Mouse (Mus musculus): ENCODE data around the gene Csnk1g2. TPM values are rescaled to one million over a fixed set of nuclear protein-coding genes. Genes with fewer than 3 reads are reported as not detected.
A peak's percentile ranks its signal among the peaks of the same experiment; 100 is the strongest.

The Csnk1g2 gene
- total RNA-seq, 2 experiments from 2014 or later, result 169 to 173 TPM

DNA sequence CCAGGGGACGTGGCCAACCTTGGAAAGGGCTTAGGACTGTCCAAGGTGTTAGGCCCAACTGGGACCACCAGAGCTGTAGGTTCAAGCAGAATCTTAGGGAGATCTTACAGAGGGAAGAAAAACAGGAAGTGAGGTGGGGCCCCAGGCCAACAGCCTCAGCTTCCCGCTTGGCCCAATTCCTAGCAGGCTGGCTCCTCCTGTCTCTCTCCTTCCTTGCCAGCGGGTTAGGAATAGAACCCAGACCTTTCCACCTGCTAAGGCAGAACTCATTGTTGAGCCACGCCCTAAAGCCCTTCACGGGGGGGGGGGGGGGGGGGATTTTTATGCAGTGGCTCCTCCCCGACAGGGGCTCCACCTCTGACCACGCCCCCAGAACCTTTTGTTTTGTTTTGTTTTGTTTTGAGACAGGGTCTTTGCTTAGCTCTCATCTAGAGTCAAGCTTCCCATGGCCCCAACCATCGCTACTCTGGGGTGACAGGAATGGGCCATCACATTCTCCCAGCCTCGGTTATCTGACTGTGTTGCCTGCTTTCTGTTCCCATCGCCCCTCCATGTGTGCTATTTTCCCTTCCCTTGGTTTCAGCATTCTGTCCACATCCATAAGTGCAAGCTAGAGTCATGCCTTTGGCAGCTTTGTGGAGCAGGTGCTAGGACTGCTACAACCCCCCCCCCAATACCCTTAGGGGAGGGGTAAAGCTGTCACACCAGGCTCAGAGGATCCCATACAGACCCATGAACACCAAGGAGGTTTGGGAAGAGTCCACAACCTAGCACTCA is 56.2 kb downstream of the Csnk1g2 start:
- no peak for DNase-seq (ENCODE audit: low spot score in 2 of 2)

DNA sequence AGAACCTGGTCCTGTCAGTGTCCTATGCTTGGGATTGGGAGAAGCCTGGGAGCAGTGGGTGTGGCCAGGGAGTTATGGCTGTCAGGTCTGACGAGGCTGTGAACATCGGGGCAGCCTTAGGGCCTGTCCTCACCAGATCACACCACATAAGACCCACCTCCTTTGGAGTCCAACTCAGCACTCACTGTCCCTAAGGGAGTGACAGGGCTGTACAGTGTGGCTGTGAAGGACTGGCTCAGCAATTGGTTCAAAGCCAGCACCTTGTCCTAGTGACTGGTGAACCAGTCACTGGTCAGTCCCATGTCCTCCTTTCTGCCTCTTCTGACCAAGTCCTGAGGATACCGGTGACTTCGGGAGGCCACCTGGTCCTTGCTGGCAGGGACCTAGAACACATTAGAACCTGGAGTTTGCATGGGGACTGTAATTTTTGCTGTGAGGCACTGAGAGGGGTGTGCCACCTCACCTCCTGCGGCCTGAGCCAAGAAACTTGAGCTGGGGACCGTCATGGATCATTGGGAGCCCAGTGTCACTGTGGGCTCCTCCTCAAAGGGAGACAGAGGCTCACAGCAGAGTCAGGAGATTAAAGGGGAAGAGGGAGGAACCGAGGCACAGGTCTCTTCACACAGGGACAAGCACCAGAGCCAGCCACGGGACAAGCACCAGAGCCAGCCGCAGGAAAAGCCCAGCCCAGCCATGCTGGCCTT is 57.1 kb downstream of the Csnk1g2 start:
- DNase-seq (ENCODE audit: low spot score in 2 of 2), result no peak

DNA sequence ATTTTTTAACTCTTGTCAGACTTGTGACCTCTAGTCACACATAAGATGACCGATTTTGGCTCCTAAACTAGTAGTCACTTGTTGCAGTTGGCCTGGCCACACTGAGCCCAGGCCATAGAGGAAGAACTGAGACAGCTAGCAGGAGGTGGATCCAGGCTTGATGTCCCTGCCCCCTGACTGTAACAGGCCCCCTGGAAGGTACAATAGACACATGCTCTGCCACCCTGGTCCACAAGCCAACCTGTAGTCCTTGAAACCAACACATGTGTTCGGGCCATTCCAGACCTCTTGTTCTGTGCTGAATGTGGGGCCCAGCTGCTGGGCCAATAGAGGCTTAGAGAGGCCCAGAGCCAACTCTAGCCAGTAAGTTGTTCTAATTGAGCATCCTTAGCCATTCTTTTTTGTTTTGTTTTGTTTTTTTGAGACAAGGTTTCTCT is 57.6 kb downstream of the Csnk1g2 start:
- no peak for DNase-seq (ENCODE audit: low spot score in 2 of 2)

DNA sequence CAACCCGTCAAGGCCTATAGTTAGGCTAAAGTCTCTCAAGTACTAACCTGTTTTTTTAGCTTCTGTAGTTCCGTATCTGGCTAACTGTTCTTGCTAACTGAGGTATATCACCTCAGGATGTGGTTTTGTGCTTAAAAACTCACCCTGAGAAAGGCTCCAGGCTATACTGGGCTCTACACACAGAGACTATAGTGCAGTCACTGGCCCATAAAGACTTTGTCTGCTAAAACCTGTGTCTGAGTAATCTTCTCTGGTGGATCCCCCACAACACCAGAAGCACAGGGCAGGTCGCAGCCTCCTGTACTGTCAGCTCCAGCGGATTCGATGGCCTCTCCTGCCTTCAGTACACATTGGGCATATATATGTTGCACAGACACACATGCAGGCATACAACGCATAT is 59.4 kb downstream of the Csnk1g2 start:
- DNase-seq (ENCODE audit: low spot score in 2 of 2), result no peak

DNA sequence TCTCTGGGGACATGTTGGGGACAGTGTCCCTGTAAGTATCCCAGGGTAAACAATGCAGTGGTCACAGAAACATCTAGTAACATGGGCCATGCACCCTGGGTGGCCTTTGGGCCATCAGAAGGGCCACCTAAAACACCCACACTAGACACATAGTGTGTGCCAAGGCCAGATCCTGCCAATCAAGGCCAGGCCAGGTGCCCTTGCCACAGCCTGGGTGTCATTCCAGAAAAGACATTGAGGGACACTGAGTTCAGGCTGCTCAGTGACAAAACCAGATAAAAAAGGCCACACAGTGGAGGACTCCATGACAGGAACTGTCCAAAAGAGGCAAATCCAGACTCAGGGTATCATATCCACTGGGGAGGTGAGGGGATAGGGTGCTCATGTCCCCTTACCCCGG is 61.0 kb downstream of the Csnk1g2 start:
- DNase-seq (ENCODE audit: low spot score in 2 of 2), result no peak

DNA sequence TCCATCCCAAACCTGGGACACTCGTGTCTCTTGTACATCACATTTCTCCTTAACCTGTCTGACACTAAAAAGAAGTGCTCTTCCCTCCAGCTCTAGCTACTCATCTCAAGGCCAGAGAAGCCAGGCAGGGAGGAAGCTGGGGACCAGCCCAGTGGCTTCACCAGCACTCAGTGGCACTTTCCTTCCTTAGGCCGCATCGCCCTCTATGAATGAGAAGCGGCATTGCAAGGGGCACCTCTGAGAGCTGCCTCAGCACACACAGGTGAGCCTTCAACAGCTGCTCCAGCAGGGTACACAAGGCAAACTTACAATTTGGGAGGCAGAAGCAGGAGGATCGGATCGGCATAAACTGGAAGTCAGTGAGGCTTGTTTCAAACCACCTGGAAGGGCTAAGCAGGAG is 61.6 kb downstream of the Csnk1g2 start:
- peak in 1 of 2 experiments; percentile 62 for DNase-seq (ENCODE audit: low spot score in 2 of 2)

DNA sequence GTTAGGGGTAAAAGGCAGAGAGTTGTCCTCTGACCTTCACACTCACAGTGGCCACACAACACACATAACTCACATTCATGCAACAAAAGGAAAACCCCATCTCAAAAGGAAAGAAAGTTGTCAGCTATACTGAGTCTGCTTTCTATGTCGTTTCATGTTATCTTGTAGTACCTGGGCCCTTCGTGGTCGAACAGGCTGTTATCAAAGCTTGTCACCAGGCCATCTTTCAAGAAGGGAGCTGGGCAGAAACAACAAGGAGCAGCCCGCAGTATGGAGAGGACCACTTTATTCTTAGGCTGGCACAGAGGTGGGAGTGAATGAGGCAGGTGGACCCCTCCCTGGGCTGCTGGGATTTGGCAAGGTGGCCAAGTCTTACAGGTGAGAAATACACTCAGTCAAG is 62.3 kb downstream of the Csnk1g2 start:
- DNase-seq (ENCODE audit: low spot score in 2 of 2), result no peak

DNA sequence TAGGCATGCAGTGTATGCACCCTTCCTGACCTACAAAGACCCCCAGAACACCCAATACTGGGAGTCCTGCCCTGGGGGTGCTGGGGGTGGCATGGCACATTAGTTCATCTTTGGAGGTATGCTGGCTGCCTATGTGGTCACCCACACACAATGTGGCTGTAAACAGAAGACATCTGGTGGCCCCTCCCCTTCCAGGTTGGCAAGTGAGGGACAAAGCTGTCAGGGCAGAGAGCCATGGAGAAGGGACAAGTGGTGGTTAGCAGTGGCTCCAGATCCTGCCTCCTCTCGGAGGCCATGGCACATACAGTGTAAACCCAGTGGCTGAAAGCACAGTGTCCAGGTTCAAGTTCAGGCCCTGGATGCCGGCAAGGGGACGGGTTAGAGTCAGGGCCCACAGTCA is 64.0 kb downstream of the Csnk1g2 start:
- DNase-seq (ENCODE audit: low spot score in 2 of 2), result no peak

DNA sequence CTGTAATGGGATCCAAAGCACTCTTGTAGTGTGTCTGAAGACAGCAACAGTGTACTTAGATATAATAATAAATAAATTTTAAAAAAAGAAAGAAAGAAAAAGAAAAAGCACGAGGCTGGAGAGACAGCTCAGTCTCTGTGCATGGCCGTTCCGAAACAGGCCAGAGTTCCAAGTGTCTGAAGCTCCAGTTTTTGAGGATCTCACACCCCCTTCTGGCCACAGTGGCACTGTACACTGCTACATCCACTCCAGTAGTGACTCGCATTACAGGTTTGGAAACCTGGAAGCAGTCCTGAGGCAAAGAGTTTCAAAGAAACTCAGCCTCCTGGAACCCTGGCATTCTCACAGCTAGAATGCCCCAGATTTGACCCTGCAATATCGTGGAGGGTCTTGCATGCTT is 65.2 kb downstream of the Csnk1g2 start:
- DNase-seq (ENCODE audit: low spot score in 2 of 2), result peak in 1 of 2 experiments; percentile 62

Small RNA genes lying within 50 kb of the gene (microRNA-seq; reads per million reads assigned to microRNA genes)
- not detected for gene Mir6912

Other genes starting within 250 kb of the Csnk1g2 start
- 10 to 100 TPM; 25.4 to 26.7 TPM for gene Mex3d, start 235.2 kb upstream of the Csnk1g2 start, total RNA-seq (2021)
- gene Mbd3, start 223.3 kb upstream of the Csnk1g2 start, total RNA-seq (2021), result 100 to 1,000 TPM; 142 to 147 TPM
- gene Uqcr11, start 216.0 kb upstream of the Csnk1g2 start, total RNA-seq (2021), result 100 to 1,000 TPM; 535 to 613 TPM
- 100 to 1,000 TPM; 112 to 116 TPM for gene Tcf3, start 189.2 kb upstream of the Csnk1g2 start, total RNA-seq (2021)
- gene Onecut3, start 128.0 kb upstream of the Csnk1g2 start, total RNA-seq (2021), result not detected
- gene Atp8b3, start 83.7 kb upstream of the Csnk1g2 start, total RNA-seq (2021), result under 1 TPM; 0.50 to 0.82 TPM
- gene Rexo1, start 61.3 kb upstream of the Csnk1g2 start, total RNA-seq (2021), result 10 to 100 TPM; 71.7 to 78.9 TPM
- 10 to 100 TPM; 14.2 to 16.5 TPM for gene Klf16, start 45.5 kb upstream of the Csnk1g2 start, total RNA-seq (2021)
- gene Abhd17a, start 32.5 kb upstream of the Csnk1g2 start, total RNA-seq (2021), result 100 to 1,000 TPM; 106 to 112 TPM
- 10 to 100 TPM; 49.5 to 51.8 TPM for gene Scamp4, start 20.0 kb upstream of the Csnk1g2 start, total RNA-seq (2021)
- gene Adat3, start 20.0 kb upstream of the Csnk1g2 start, total RNA-seq (2021), result 1 to 10 TPM; 4.0 to 4.9 TPM
- 1 to 10 TPM; 3.0 to 3.4 TPM for gene Gm49322, start 16.8 kb upstream of the Csnk1g2 start, total RNA-seq (2021)
- 10 to 100 TPM; 72.0 to 76.3 TPM for gene Btbd2, start 34.2 kb downstream of the Csnk1g2 start, total RNA-seq (2021)
- gene Mknk2, start 55.3 kb downstream of the Csnk1g2 start, total RNA-seq (2021), result 100 to 1,000 TPM; 126 to 134 TPM
- gene Mob3a, start 79.1 kb downstream of the Csnk1g2 start, total RNA-seq (2021), result 10 to 100 TPM; 16.5 to 16.6 TPM
- gene Izumo4, start 79.3 kb downstream of the Csnk1g2 start, total RNA-seq (2021), result 10 to 100 TPM; 18.3 to 24.9 TPM
- 100 to 1,000 TPM in 1 of 2 experiments, 10 to 100 TPM in 1; 98.9 to 114 TPM for gene Ap3d1, start 119.4 kb downstream of the Csnk1g2 start, total RNA-seq (2021)
- gene Dot1l, start 132.4 kb downstream of the Csnk1g2 start, total RNA-seq (2021), result 10 to 100 TPM; 81.2 to 83.2 TPM
- 10 to 100 TPM; 79.5 to 79.9 TPM for gene Sf3a2, start 175.4 kb downstream of the Csnk1g2 start, total RNA-seq (2021)
- gene Plekhj1, start 175.8 kb downstream of the Csnk1g2 start, total RNA-seq (2021), result 100 to 1,000 TPM in 1 of 2 experiments, 10 to 100 TPM in 1; 93.7 to 105 TPM
- 1 to 10 TPM in 1 of 2 experiments, under 1 TPM in 1; 0.79 to 1.1 TPM for gene Amh, start 182.4 kb downstream of the Csnk1g2 start, total RNA-seq (2021)
- gene Jsrp1, start 190.7 kb downstream of the Csnk1g2 start, total RNA-seq (2021), result 10 to 100 TPM; 12.7 to 18.4 TPM
- gene Oaz1, start 203.8 kb downstream of the Csnk1g2 start, total RNA-seq (2021), result 100 to 1,000 TPM; 668 to 717 TPM
- gene Lingo3, start 221.2 kb downstream of the Csnk1g2 start, total RNA-seq (2021), result 1 to 10 TPM; 1.1 to 1.5 TPM
- gene Lsm7, start 232.4 kb downstream of the Csnk1g2 start, total RNA-seq (2021), result 10 to 100 TPM; 50.4 to 52.9 TPM
- 10 to 100 TPM; 43.5 to 47.7 TPM for gene Sppl2b, start 232.4 kb downstream of the Csnk1g2 start, total RNA-seq (2021)
- not detected for gene Tmprss9, start 249.0 kb downstream of the Csnk1g2 start, total RNA-seq (2021)